Mouse (Mus musculus) lung, adult 2 months (tissue): Measurements from ENCODE around the gene Sfxn5. TPM values are rescaled to one million over a fixed set of nuclear protein-coding genes. Genes with fewer than 3 reads are reported as not detected.

Experiments used
- DNase-seq: peaks from one replicate; pipeline ENCODE4 v3.0.0; 2022
- H3K4me1 ChIP-seq: fragments of 200-500 bp; 2 replicates; pipeline ENCODE4 v1.6.1; 2011; ENCODE audit warnings: low read length; ENCODE audit not compliant: control insufficient read depth, insufficient read depth
- H3K4me3 ChIP-seq: fragments of 200-500 bp; replicated peaks from 2 replicates; pipeline ENCODE3; 2011; ENCODE audit warnings: low read depth, mild to moderate bottlenecking, control low read depth, low read length; ENCODE audit errors: extremely low read depth
- CTCF ChIP-seq: fragments of 200-500 bp; IDR thresholded peaks from 2 replicates; pipeline ENCODE4 v1.5.1; 2011; ENCODE audit warnings: mild to moderate bottlenecking, low read length, control low read depth; ENCODE audit not compliant: insufficient read depth
- POLR2A ChIP-seq: fragments of 200-500 bp; IDR thresholded peaks from 2 replicates; pipeline ENCODE4 v1.6.1; 2011; ENCODE audit warnings: low read depth, mild to moderate bottlenecking, control low read depth, low read length, borderline replicate concordance; ENCODE audit errors: extremely low read depth
- WGBS: fragments of 180-500 bp; shearing (Covaris S2); methylation state at CpG from one replicate; pipeline ENCODE4 v1.1.7; 2018; 5-methylcytosine and 5-hydroxymethylcytosine counted together
- polyA plus RNA-seq: library from polyadenylated mRNA; depleted of rRNA; stranded (reverse); fragments of >200 nt; gene quantifications from 2 replicates; pipeline ENCODE4 v1.2.3, GENCODE M21; 2012

Sfxn5 gene
- polyA plus RNA-seq, 1 experiment, result 8.0 TPM

- 85% methylated on average over 9 of the region's 9 CpGs for WGBS
- no peak overlapping the region for H3K4me3 ChIP-seq
- no peak for DNase-seq
These were observed 83.4 kb downstream of the Sfxn5 start for GRCm38 (mm10) chr6:85249821-85250220.

GRCm38 (mm10) chr6:85239044-85239489 lies 94.2 kb downstream of the Sfxn5 start:
- no peak for TF ChIP-seq POLR2A
- peak; percentile 87 for TF ChIP-seq CTCF
- Histone ChIP-seq H3K4me3 (peak overlapping the region; percentile 31), H3K4me1 (0 out of 2 replicates have a peak, but pooled peaks cover 2% of the 10 kb centered on the region)
- peak; percentile 80 for DNase-seq
- WGBS, result 11% methylated on average over 4 of the region's 4 CpGs

More at GRCm38 (mm10) chr6:85249821-85250220, 83.4 kb downstream of the Sfxn5 start:
- TF ChIP-seq POLR2A (no peak), CTCF (no peak)
- 0 out of 2 replicates have a peak, but pooled peaks cover 2% of the 10 kb centered on the region for H3K4me1 ChIP-seq

GRCm38 (mm10) chr6:85237595-85238337 lies 95.5 kb downstream of the Sfxn5 start:
- no peak for TF ChIP-seq POLR2A
- no peak for TF ChIP-seq CTCF
- 63% methylated on average over 10 of the region's 10 CpGs for whole genome bisulfite sequencing
- no peak for DNase-seq

GRCm38 (mm10) chr6:85237001-85237400 lies 96.2 kb downstream of the Sfxn5 start:
- Histone ChIP-seq H3K4me1 (0 out of 2 replicates have a peak, but pooled peaks cover 2% of the 10 kb centered on the region), H3K4me3 (no peak overlapping the region)
- peak; percentile 12 for DNase-seq
- WGBS, result 46% methylated on average over 5 of the region's 5 CpGs
- TF ChIP-seq CTCF (peak; percentile 31; the same call in 1 of the 2 replicates), POLR2A (no peak)

More at GRCm38 (mm10) chr6:85237595-85238337, 95.5 kb downstream of the Sfxn5 start:
- 0 out of 2 replicates have a peak, but pooled peaks cover 2% of the 10 kb centered on the region for H3K4me1 ChIP-seq
- no peak overlapping the region for H3K4me3 ChIP-seq

GRCm38 (mm10) chr6:85234796-85235195 lies 98.4 kb downstream of the Sfxn5 start:
- Histone ChIP-seq H3K4me3 (no peak overlapping the region), H3K4me1 (0 out of 2 replicates have a peak, but pooled peaks cover 2% of the 10 kb centered on the region)
- 68% methylated on average over 5 of the region's 5 CpGs for WGBS
- no peak for TF ChIP-seq CTCF
- TF ChIP-seq POLR2A, result no peak
- DNase-seq, result no peak

- DNase-seq, result no peak
- 50% methylated on average over 7 of the region's 7 CpGs for WGBS
- Histone ChIP-seq H3K4me1 (no peaks in the 10 kb centered on the region), H3K4me3 (no peak overlapping the region)
- TF ChIP-seq CTCF (no peak), POLR2A (no peak)
These were observed 100.2 kb downstream of the Sfxn5 start for GRCm38 (mm10) chr6:85232836-85233623.

GRCm38 (mm10) chr6:85232045-85232444 lies 101.2 kb downstream of the Sfxn5 start:
- Histone ChIP-seq H3K4me3 (no peak overlapping the region), H3K4me1 (no peaks in the 10 kb centered on the region)
- WGBS, result 70% methylated on average over 4 of the region's 4 CpGs
- TF ChIP-seq POLR2A (no peak), CTCF (no peak)
- DNase-seq, result no peak

GRCm38 (mm10) chr6:85231469-85231868 lies 101.8 kb downstream of the Sfxn5 start:
- Histone ChIP-seq H3K4me1 (no peaks in the 10 kb centered on the region), H3K4me3 (no peak overlapping the region)
- no peak for TF ChIP-seq POLR2A
- TF ChIP-seq CTCF, result no peak
- no peak for DNase-seq
- WGBS, result 50% methylated on average over 6 of the region's 6 CpGs

GRCm38 (mm10) chr6:85230762-85231161 lies 102.5 kb downstream of the Sfxn5 start:
- no peaks in the 10 kb centered on the region for H3K4me1 ChIP-seq
- WGBS, result 70% methylated on average over 3 of the region's 3 CpGs
- H3K4me3 ChIP-seq, result no peak overlapping the region
- no peak for DNase-seq
- TF ChIP-seq CTCF (no peak), POLR2A (no peak)
